Comparison of ENCODE assay signal across 24 mouse cellular contexts in the genomic region with DNA sequence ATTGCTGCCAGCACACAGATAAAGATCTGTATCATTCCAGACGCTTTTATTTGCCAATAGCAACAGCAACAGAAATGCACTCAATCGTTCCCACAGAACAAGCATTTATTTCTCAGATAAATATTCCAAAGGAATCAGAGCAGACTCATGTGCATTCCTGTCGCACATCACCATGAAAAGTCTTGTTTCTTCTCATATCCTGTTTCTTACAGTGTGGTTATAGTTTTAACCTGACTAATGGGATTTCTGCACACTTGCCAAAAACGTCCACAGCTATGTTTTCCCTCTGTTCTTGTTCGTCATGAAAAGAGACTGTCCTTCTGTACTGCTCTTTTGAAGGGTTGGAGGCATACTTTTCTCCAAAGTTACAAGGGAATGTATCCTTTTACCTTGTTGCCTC.
"Had no signal": no experiment of that assay in that cellular context is flagged by ENCODE, and none has a peak within 500 bp of the region (broad histone marks: within the 10 kb centered on the region; RNA-seq: fewer than 3 reads in every experiment).

No protein-coding gene starts in this region.

- DNase-seq: kidney, adult 11 months; kidney, adult 8-10 months; kidney, postnatal 10 days; kidney, postnatal 36 days; layer of hippocampus, adult 9-11 months; liver; lung, adult 18-20 months; lung, postnatal 10 days; lung, postnatal 36 days; retina, postnatal 1 day; right cerebral cortex, postnatal 25 days; spleen, adult 18-20 months; thymus, postnatal 4 days had no signal

- H3K27ac ChIP-seq: kidney, embryonic 15.5 days; limb, embryonic 10.5 days; limb, embryonic 13.5 days; liver, embryonic 12.5 days; liver, embryonic 15.5 days; lung, embryonic 15.5 days; midbrain, embryonic 10.5 days; midbrain, embryonic 13.5 days; neural tube, embryonic 12.5 days; stomach, embryonic 15.5 days had no signal

- H3K4me2 ChIP-seq: kidney, embryonic 15.5 days; limb, embryonic 13.5 days; liver, embryonic 12.5 days; liver, embryonic 15.5 days; lung, embryonic 15.5 days; midbrain, embryonic 13.5 days; neural tube, embryonic 12.5 days; stomach, embryonic 15.5 days had no signal

- H3K36me3 ChIP-seq: kidney, embryonic 15.5 days; limb, embryonic 10.5 days; limb, embryonic 13.5 days; liver, embryonic 12.5 days; liver, embryonic 15.5 days; lung, embryonic 15.5 days; midbrain, embryonic 10.5 days; midbrain, embryonic 13.5 days; neural tube, embryonic 12.5 days; stomach, embryonic 15.5 days had no signal

- H3K4me3 ChIP-seq: kidney, embryonic 15.5 days; limb, embryonic 10.5 days; limb, embryonic 13.5 days; liver, embryonic 12.5 days; liver, embryonic 15.5 days; lung, embryonic 15.5 days; megakaryocyte, embryonic 14.5 days; midbrain, embryonic 10.5 days; midbrain, embryonic 13.5 days; neural tube, embryonic 12.5 days; stomach, embryonic 15.5 days had no signal

- H3K4me1 ChIP-seq: kidney, embryonic 15.5 days; limb, embryonic 10.5 days; limb, embryonic 13.5 days; liver, embryonic 12.5 days; liver, embryonic 15.5 days; lung, embryonic 15.5 days; megakaryocyte, embryonic 14.5 days; midbrain, embryonic 10.5 days; midbrain, embryonic 13.5 days; neural tube, embryonic 12.5 days; stomach, embryonic 15.5 days had no signal

- H3K9ac ChIP-seq: kidney, embryonic 15.5 days; limb, embryonic 13.5 days; liver, embryonic 12.5 days; liver, embryonic 15.5 days; lung, embryonic 15.5 days; midbrain, embryonic 13.5 days; neural tube, embryonic 12.5 days; stomach, embryonic 15.5 days had no signal

- H3K9me3 ChIP-seq: kidney, embryonic 15.5 days; limb, embryonic 10.5 days; limb, embryonic 13.5 days; liver, embryonic 12.5 days; liver, embryonic 15.5 days; lung, embryonic 15.5 days; megakaryocyte, embryonic 14.5 days; midbrain, embryonic 10.5 days; midbrain, embryonic 13.5 days; neural tube, embryonic 12.5 days; stomach, embryonic 15.5 days had no signal

- H3K27me3 ChIP-seq: kidney, embryonic 15.5 days; limb, embryonic 13.5 days; liver, embryonic 12.5 days; liver, embryonic 15.5 days; lung, embryonic 15.5 days; megakaryocyte, embryonic 14.5 days; midbrain, embryonic 13.5 days; neural tube, embryonic 12.5 days; stomach, embryonic 15.5 days had no signal

- ATAC-seq: liver, embryonic 12.5 days; midbrain, embryonic 13.5 days had no signal
